ENCODE assay signal across 14 mouse cellular contexts in the genomic region with DNA sequence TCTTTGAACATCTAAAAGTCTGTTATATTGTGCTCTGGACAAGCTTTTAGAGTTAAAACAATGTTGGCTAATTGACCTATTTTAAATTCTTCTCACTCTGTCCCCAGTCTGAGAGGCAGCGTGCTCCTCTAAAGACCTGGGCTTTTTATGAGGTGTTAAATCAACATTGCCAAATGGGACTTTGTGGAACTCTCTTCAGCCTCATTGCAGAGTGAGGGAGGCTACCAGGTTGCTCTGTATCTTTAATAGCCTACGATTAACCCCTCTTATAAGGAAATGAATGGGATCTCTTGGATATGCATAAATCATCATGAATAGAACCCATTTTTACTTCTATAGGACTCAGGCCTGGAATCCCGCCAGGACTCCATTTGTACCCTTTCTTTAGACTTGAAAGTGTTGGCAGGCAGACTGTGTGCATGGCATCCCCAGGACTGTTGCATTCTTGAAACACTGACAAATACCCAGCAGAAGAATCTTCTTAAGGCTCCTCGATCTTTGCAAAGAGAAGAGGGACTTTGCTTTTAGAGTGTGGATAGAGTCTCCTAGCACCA.
DNase-seq lines count a peak whose midpoint lies in the region; ATAC-seq lines count a peak whose summit lies in the region.
"Had no signal": no experiment of that assay in that cellular context is flagged by ENCODE, and none has a peak within 500 bp of the region (broad histone marks: within the 10 kb centered on the region; RNA-seq: fewer than 3 reads in every experiment).

No protein-coding gene starts in this region.

- H3K27me3 ChIP-seq in forebrain, embryonic 16.5 days (replicated peaks; ENCODE audit: control insufficient read depth, insufficient read depth, low read length), result no peaks in the 10 kb centered on the region
- H3K27me3 ChIP-seq in midbrain, embryonic 15.5 days (replicated peaks), result no peaks in the 10 kb centered on the region
- H3K27me3 ChIP-seq: embryonic facial prominence, embryonic 15.5 days had no signal

- peak; percentile 4 to 21 for DNase-seq in cerebellum, postnatal 10 days
- DNase-seq in cerebellum, adult 9-11 months, result no peak
- peak; percentile 45 for DNase-seq in left cerebral cortex, postnatal 4 days
- DNase-seq in left cerebral cortex, postnatal 36 days (ENCODE audit: low spot score in 2 of 2), result no peak
- no peak for DNase-seq in heart, adult 8-10 months (ENCODE audit: low spot score)
- DNase-seq: cerebellum, adult 2 months; kidney, postnatal 14 days; thymus, adult 2 months had no signal

- peaks cover 9% of the 10 kb centered on the region for H3K4me1 ChIP-seq in forebrain, embryonic 16.5 days (replicated peaks; ENCODE audit: control insufficient read depth, insufficient read depth, low read length)
- H3K4me1 ChIP-seq in midbrain, embryonic 15.5 days, result no peaks in the 10 kb centered on the region
- H3K4me1 ChIP-seq: embryonic facial prominence, embryonic 15.5 days had no signal

- H3K27ac ChIP-seq in forebrain, embryonic 16.5 days (ENCODE audit: low read length), result no peak overlapping the region
- no peak overlapping the region for H3K27ac ChIP-seq in midbrain, embryonic 15.5 days
- H3K27ac ChIP-seq: embryonic facial prominence, embryonic 15.5 days; left cerebral cortex, adult 2 months had no signal

- no peaks in the 10 kb centered on the region for H3K36me3 ChIP-seq in forebrain, embryonic 16.5 days (ENCODE audit: control insufficient read depth, insufficient read depth)
- H3K36me3 ChIP-seq in midbrain, embryonic 15.5 days (replicated peaks), result no peaks in the 10 kb centered on the region
- H3K36me3 ChIP-seq: embryonic facial prominence, embryonic 15.5 days had no signal

- peaks cover 3% of the 10 kb centered on the region; the same call in 1 of the 2 replicates for H3K9me3 ChIP-seq in forebrain, embryonic 16.5 days (ENCODE audit: control insufficient read depth, low read length)
- no peaks in the 10 kb centered on the region for H3K9me3 ChIP-seq in midbrain, embryonic 15.5 days
- H3K9me3 ChIP-seq: embryonic facial prominence, embryonic 15.5 days had no signal

- H3K9ac ChIP-seq in forebrain, embryonic 16.5 days (replicated peaks; ENCODE audit: low read depth, low read length), result no peak overlapping the region
- H3K9ac ChIP-seq in midbrain, embryonic 15.5 days, result no peak overlapping the region
- H3K9ac ChIP-seq: embryonic facial prominence, embryonic 15.5 days had no signal

- H3K4me3 ChIP-seq in forebrain, embryonic 16.5 days (replicated peaks; ENCODE audit: low read length), result no peak overlapping the region
- no peak overlapping the region for H3K4me3 ChIP-seq in midbrain, embryonic 15.5 days
- H3K4me3 ChIP-seq: embryonic facial prominence, embryonic 15.5 days; left cerebral cortex, adult 2 months had no signal

- intact Hi-C loops in left cerebral cortex, postnatal 4 days (cut with DNase I), result no loop called here
- intact Hi-C loops in left cerebral cortex, postnatal 36 days (cut with DNase I), result no loop called here

- WGBS in forebrain, embryonic 16.5 days, result 10% methylated on average over 4 of the region's 4 CpGs
- WGBS in midbrain, embryonic 15.5 days, result 30% methylated on average over 4 of the region's 4 CpGs

- H3K4me2 ChIP-seq in forebrain, embryonic 16.5 days (ENCODE audit: low read length), result no peak overlapping the region
- no peak overlapping the region for H3K4me2 ChIP-seq in midbrain, embryonic 15.5 days
- H3K4me2 ChIP-seq: embryonic facial prominence, embryonic 15.5 days had no signal

- ATAC-seq in forebrain, embryonic 16.5 days, result peak; percentile 90
- peak; percentile 71; the same call in 1 of the 2 replicates for ATAC-seq in midbrain, embryonic 15.5 days (replicated peaks)
- no peak for ATAC-seq in megakaryocyte-erythroid progenitor cell, adult 5-6 weeks (replicated peaks; ENCODE audit: low FRiP score, low TSS enrichment, poor library complexity, severe bottlenecking)
- ATAC-seq: inflammation-experienced regulatory T-cells, adult 6 months had no signal

Comparison
In these comparisons a context has a peak if more than half of its experiments do, and no peak if none do; other contexts are left out.
1. DNase-seq: peak in cerebellum, postnatal 10 days (2 of 2) and left cerebral cortex, postnatal 4 days (single experiment); none in cerebellum, adult 9-11 months (single experiment), left cerebral cortex, postnatal 36 days (0 of 2) and heart, adult 8-10 months (single experiment).